Mouse (Mus musculus) liver, embryonic 18 days (tissue): ENCODE results near the gene Mup6. TPM values are rescaled to one million over a fixed set of nuclear protein-coding genes. Genes with fewer than 3 reads are reported as not detected.

Experiments
- polyA plus RNA-seq: library from polyadenylated mRNA; depleted of rRNA; stranded (reverse); fragments of >200 nt; gene quantifications from 2 replicates; pipeline ENCODE4 v1.2.3, GENCODE M21; 2012; rRNA removed

Gene Mup6
- not detected in 2 replicates for polyA plus RNA-seq

GRCm38 (mm10) chr4:59963405-59964344 is at the start of gene Mup6:
Gene Mup6 (plus strand): TSS chr4:59964294.

GRCm38 (mm10) chr4:59914608-59915403 is 49.3 kb upstream of the Mup6 start, which contains the start of gene Slc46a2:
Gene Slc46a2 (minus strand): TSS chr4:59915056.

GRCm38 (mm10) chr4:59960610-59961009 is 3.5 kb upstream of the Mup6 start, which contains the start of gene Mup4:
Gene Mup4 (minus strand): TSS chr4:59960710.

Other genes with a start within 250 kb of the Mup6 start
- 5.0 and 5.1 TPM in 2 replicates for gene Inip, start 162.7 kb upstream of the Mup6 start, polyA plus RNA-seq
- gene Snx30, start 158.5 kb upstream of the Mup6 start, polyA plus RNA-seq: 2.5 and 2.8 TPM in 2 replicates
- not detected in 2 replicates for gene Slc46a2, start 49.2 kb upstream of the Mup6 start, polyA plus RNA-seq
- gene Mup4, start 3.6 kb upstream of the Mup6 start, polyA plus RNA-seq: not detected in 2 replicates
- not detected in 2 replicates for gene Mup7, start 106.2 kb downstream of the Mup6 start, polyA plus RNA-seq
- gene Mup2, start 190.0 kb downstream of the Mup6 start, polyA plus RNA-seq: not detected in 2 replicates